Mouse (Mus musculus) layer of hippocampus, adult 2 months (tissue): ENCODE data around the gene Fam207a. TPM values are rescaled to one million over a fixed set of nuclear protein-coding genes. Genes with fewer than 3 reads are reported as not detected.

Experiments used
- DNase-seq, 2 experiments: peaks; one replicate each; pipeline ENCODE4 v3.0.0; 2022; ENCODE audit warnings: low spot score in 2 of 2
- H3K27ac ChIP-seq: fragments of 200-600 bp; 2 replicates; pipeline ENCODE4 v1.8.1; 2022
- H3K4me3 ChIP-seq: fragments of 200-600 bp; 2 replicates; pipeline ENCODE4 v1.8.1; 2022; ENCODE audit warnings: mild to moderate bottlenecking
- CTCF ChIP-seq: fragments of 200-600 bp; conservative IDR thresholded peaks from 2 replicates; pipeline ENCODE4 v1.8.1; 2022; ENCODE audit warnings: antibody characterized with exemption, mild to moderate bottlenecking, moderate library complexity
- long read RNA-seq, 2 experiments: library from polyadenylated mRNA; stranded (forward); transcript quantifications; one replicate each; pipeline ENCODE4 v2.0.0; 2021; ENCODE audit warnings: borderline mapping rate in 2 of 2
- total RNA-seq, 2 experiments: library from RNA; stranded (reverse); gene quantifications; 2 replicates each; pipeline ENCODE4 v1.2.3; 2021

The Fam207a gene
- 10 to 100 TPM; 32.8 to 35.2 TPM for total RNA-seq
- long read RNA-seq, experiment 1, transcript Fam207a-201 (6 exons, 2,394 nt): major isoform, 31 of 41 reads
- long read RNA-seq, experiment 1, partial matches to known transcripts: 1 of 41 reads
- long read RNA-seq, experiment 1, other reads (novel, unspliced or antisense): 9 of 41 reads
- long read RNA-seq, experiment 2, transcript Fam207a-201 (6 exons, 2,394 nt): major isoform, 35 of 54 reads
- long read RNA-seq, experiment 2, partial matches to known transcripts: 0 of 54 reads
- long read RNA-seq, experiment 2, other reads (novel, unspliced or antisense): 19 of 54 reads

GRCm38 (mm10) chr10:77515385-77516348 is at the start of gene Fam207a:
Gene Fam207a (minus strand): TSS chr10:77515785.
- peak within 1 kb of the TSS; percentile 88 for H3K27ac ChIP-seq
- no peak for TF ChIP-seq CTCF
- peak within 1 kb of the TSS; percentile 86 for H3K4me3 ChIP-seq
- DNase-seq: peak; percentile 94

GRCm38 (mm10) chr10:77565005-77565404 is 49.4 kb upstream of the Fam207a start:
- no peak for DNase-seq
- Histone ChIP-seq H3K27ac (no peak overlapping the region), H3K4me3 (no peak overlapping the region)
- no peak for TF ChIP-seq CTCF

GRCm38 (mm10) chr10:77561508-77561907 is 45.9 kb upstream of the Fam207a start:
- Histone ChIP-seq H3K4me3 (no peak overlapping the region), H3K27ac (no peak overlapping the region)
- TF ChIP-seq CTCF: no peak
- DNase-seq: no peak

- TF ChIP-seq CTCF: no peak
- Histone ChIP-seq H3K4me3 (no peak overlapping the region), H3K27ac (no peak overlapping the region)
- no peak for DNase-seq
Measured at GRCm38 (mm10) chr10:77560830-77561229, 45.2 kb upstream of the Fam207a start.

- Histone ChIP-seq H3K27ac (no peak overlapping the region), H3K4me3 (no peak overlapping the region)
- no peak for TF ChIP-seq CTCF
- DNase-seq: no peak
Measured at GRCm38 (mm10) chr10:77560090-77560489, 44.5 kb upstream of the Fam207a start.

- Histone ChIP-seq H3K27ac (no peak overlapping the region), H3K4me3 (no peak overlapping the region)
- DNase-seq: no peak
- peak; percentile 68 for TF ChIP-seq CTCF
Measured at GRCm38 (mm10) chr10:77557641-77558040, 42.1 kb upstream of the Fam207a start.

GRCm38 (mm10) chr10:77556631-77557030 is 41.0 kb upstream of the Fam207a start:
- DNase-seq: peak; percentile 39 to 70
- TF ChIP-seq CTCF: no peak
- Histone ChIP-seq H3K4me3 (no peak overlapping the region), H3K27ac (no peak overlapping the region)

- no peak for TF ChIP-seq CTCF
- no peak for DNase-seq
- no peak overlapping the region for H3K27ac ChIP-seq
- no peak overlapping the region for H3K4me3 ChIP-seq
Measured at GRCm38 (mm10) chr10:77554918-77555317, 39.3 kb upstream of the Fam207a start.

GRCm38 (mm10) chr10:77553285-77553684 is 37.7 kb upstream of the Fam207a start:
- DNase-seq: no peak

GRCm38 (mm10) chr10:77552162-77552561 is 36.6 kb upstream of the Fam207a start:
- no peak overlapping the region for H3K27ac ChIP-seq
- DNase-seq: no peak
- no peak overlapping the region for H3K4me3 ChIP-seq
- no peak for TF ChIP-seq CTCF

More at GRCm38 (mm10) chr10:77553285-77553684, 37.7 kb upstream of the Fam207a start:
- TF ChIP-seq CTCF: no peak
- H3K27ac ChIP-seq: no peak overlapping the region
- no peak overlapping the region for H3K4me3 ChIP-seq

GRCm38 (mm10) chr10:77550874-77551273 is 35.3 kb upstream of the Fam207a start:
- DNase-seq: no peak
- no peak for TF ChIP-seq CTCF
- H3K4me3 ChIP-seq: no peak overlapping the region
- H3K27ac ChIP-seq: no peak overlapping the region

GRCm38 (mm10) chr10:77548576-77548975 is 33.0 kb upstream of the Fam207a start:
- no peak for DNase-seq
- TF ChIP-seq CTCF: no peak
- Histone ChIP-seq H3K27ac (no peak overlapping the region), H3K4me3 (no peak overlapping the region)

- DNase-seq: peak; percentile 42 to 74
- H3K27ac ChIP-seq: peak overlapping the region; percentile 64
- H3K4me3 ChIP-seq: no peak overlapping the region
- TF ChIP-seq CTCF: no peak
Measured at GRCm38 (mm10) chr10:77544916-77545315, 29.3 kb upstream of the Fam207a start.
